Mouse (Mus musculus) thymus, adult 2 months (tissue): ENCODE measurements around the gene Egfl8. TPM values are rescaled to one million over a fixed set of nuclear protein-coding genes. Genes with fewer than 3 reads are reported as not detected.

Source experiments
- DNase-seq: peaks from one replicate; pipeline ENCODE4 v3.0.0; 2021
- H3K27ac ChIP-seq: fragments of 200-500 bp; 2 replicates; pipeline ENCODE4 v1.5.1; 2012; ENCODE audit warnings: low read length, control low read depth; ENCODE audit not compliant: control insufficient read depth, insufficient read depth
- H3K27me3 ChIP-seq: fragments of 200-500 bp; 2 replicates; pipeline ENCODE4 v1.6.1; 2012; ENCODE audit warnings: mild to moderate bottlenecking, low read length, moderate library complexity, mixed read lengths; ENCODE audit not compliant: control insufficient read depth, insufficient read depth
- H3K36me3 ChIP-seq: fragments of 200-500 bp; 2 replicates; pipeline ENCODE4 v1.6.1; 2012; ENCODE audit warnings: mild to moderate bottlenecking, low read length, moderate library complexity; ENCODE audit not compliant: control insufficient read depth, insufficient read depth
- H3K4me1 ChIP-seq: fragments of 200-500 bp; replicated peaks from 2 replicates; pipeline ENCODE4 v1.6.1; 2012; ENCODE audit warnings: low read length; ENCODE audit not compliant: control insufficient read depth, insufficient read depth
- H3K4me3 ChIP-seq: fragments of 200-500 bp; 2 replicates; pipeline ENCODE4 v1.5.1; 2012; ENCODE audit warnings: mild to moderate bottlenecking, low read length, control low read depth, moderate library complexity; ENCODE audit not compliant: control insufficient read depth, insufficient read depth
- CTCF ChIP-seq: fragments of 200-500 bp; IDR thresholded peaks from 2 replicates; pipeline ENCODE4 v1.5.1; 2012; ENCODE audit warnings: mild to moderate bottlenecking, control low read depth, low read length, moderate library complexity, borderline replicate concordance; ENCODE audit not compliant: control insufficient read depth, poor library complexity, insufficient read depth; ENCODE audit errors: extremely low read depth
- POLR2A ChIP-seq: fragments of 200-500 bp; IDR thresholded peaks from 2 replicates; pipeline ENCODE4 v1.6.1; 2012; ENCODE audit warnings: mild to moderate bottlenecking, low read length, control low read depth, moderate library complexity; ENCODE audit not compliant: control insufficient read depth, poor library complexity, insufficient read depth; ENCODE audit errors: extremely low read depth
- WGBS: fragments of 180-500 bp; shearing (Covaris S2); methylation state at CpG from one replicate; pipeline ENCODE4 v1.1.7; 2018; 5-methylcytosine and 5-hydroxymethylcytosine counted together
- polyA plus RNA-seq: library from polyadenylated mRNA; depleted of rRNA; stranded (reverse); fragments of >200 nt; gene quantifications from 2 replicates; pipeline ENCODE4 v1.2.3, GENCODE M21; 2012

Gene Egfl8
- polyA plus RNA-seq, 1 experiment: 16.0 TPM

GRCm38 (mm10) chr17:34627093-34627942 lies 11.5 kb upstream of the Egfl8 start:
- no peaks in the 10 kb centered on the region for H3K27me3 ChIP-seq
- no peak for TF ChIP-seq POLR2A
- TF ChIP-seq CTCF: no peak
- peak overlapping the region; percentile 91 for H3K27ac ChIP-seq
- peaks cover 32% of the 10 kb centered on the region for H3K4me1 ChIP-seq
- H3K36me3 ChIP-seq: peaks cover 7% of the 10 kb centered on the region
- under 1% methylated on average over 45 of the region's 45 CpGs for WGBS
- H3K4me3 ChIP-seq: peak overlapping the region; percentile 89
- peak; percentile 80 for DNase-seq

- TF ChIP-seq POLR2A: no peak
- 0 out of 2 replicates have a peak, but pooled peaks have one; percentile 64 for TF ChIP-seq CTCF
- Histone ChIP-seq H3K4me1 (peaks cover 27% of the 10 kb centered on the region), H3K36me3 (peaks cover 13% of the 10 kb centered on the region), H3K27ac (peak overlapping the region; percentile 89), H3K4me3 (peak overlapping the region; percentile 89), H3K27me3 (no peaks in the 10 kb centered on the region)
- WGBS: under 1% methylated on average over 18 of the region's 18 CpGs
- DNase-seq: peak; percentile 58
Measured at GRCm38 (mm10) chr17:34626773-34627092, 11.0 kb upstream of the Egfl8 start.

DNA sequence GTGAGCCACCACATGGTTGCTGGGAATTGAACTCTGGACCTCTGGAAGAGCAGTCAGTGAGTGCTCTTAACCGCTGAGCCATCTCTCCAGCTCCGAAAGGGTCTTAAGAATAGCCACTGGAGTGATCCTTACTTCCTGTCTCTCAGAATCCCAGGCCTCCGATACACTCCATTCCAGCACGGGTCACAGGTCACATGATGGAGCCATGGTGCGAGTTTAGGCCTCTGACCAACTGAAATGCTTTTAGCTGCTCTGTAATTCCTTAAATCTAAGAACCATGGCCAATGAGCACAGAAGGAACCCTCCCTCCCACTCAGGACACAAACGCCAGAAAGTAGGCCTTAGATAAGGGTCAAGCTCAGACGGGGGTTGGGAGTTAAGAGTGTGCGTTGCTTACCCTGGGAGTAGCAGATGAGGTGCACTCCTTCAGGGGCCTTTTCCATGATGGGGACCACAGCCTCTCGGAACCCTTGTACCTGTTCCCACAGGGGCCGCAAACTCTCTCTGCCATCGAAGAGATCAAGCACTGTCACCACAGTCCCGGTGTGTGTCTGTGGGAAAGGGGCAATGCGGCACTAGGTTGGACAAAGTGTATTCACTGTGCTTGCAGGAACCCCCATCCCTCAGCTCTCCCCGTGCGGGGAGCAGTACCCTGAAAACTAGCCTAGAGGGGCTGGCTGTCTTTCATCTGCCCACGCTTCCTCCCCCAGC lies 10.4 kb upstream of the Egfl8 start:
- Histone ChIP-seq H3K4me3 (peak overlapping the region; percentile 89), H3K4me1 (peaks cover 23% of the 10 kb centered on the region), H3K36me3 (peaks cover 17% of the 10 kb centered on the region), H3K27ac (peak overlapping the region; percentile 89; the same call in 1 of the 2 replicates), H3K27me3 (no peaks in the 10 kb centered on the region)
- WGBS: 72% methylated on average over 16 of the region's 16 CpGs
- no peak for DNase-seq
- no peak for TF ChIP-seq POLR2A
- TF ChIP-seq CTCF: no peak

DNA sequence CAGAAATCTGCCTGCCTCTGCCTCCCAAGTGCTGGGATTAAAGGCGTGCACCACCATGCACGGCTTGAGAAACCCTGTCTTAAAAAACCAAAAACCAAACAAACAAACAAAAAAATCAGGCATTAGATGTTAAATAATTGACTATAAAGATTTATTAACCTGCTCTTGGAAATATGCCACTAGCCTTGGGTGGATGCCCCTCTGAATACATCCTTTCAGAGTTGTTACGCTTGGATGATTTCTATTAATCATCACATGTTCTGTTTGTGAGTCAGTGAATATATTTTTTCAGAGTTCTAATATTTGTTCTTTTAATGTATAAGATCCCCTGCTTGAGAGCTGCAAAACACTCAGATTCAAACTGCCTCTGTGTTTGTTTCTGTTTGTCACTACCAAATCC lies 9.2 kb upstream of the Egfl8 start:
- Histone ChIP-seq H3K27me3 (no peaks in the 10 kb centered on the region), H3K27ac (no peak overlapping the region), H3K4me3 (no peak overlapping the region), H3K4me1 (peaks cover 19% of the 10 kb centered on the region), H3K36me3 (peaks cover 23% of the 10 kb centered on the region)
- TF ChIP-seq CTCF: no peak
- TF ChIP-seq POLR2A: no peak
- DNase-seq: no peak
- 98% methylated on average over 3 of the region's 3 CpGs for WGBS

GRCm38 (mm10) chr17:34623161-34623560 lies 7.4 kb upstream of the Egfl8 start:
- no peak for DNase-seq
- H3K36me3 ChIP-seq: peaks cover 23% of the 10 kb centered on the region
- H3K27ac ChIP-seq: no peak overlapping the region
- H3K4me3 ChIP-seq: no peak overlapping the region
- peaks cover 9% of the 10 kb centered on the region for H3K4me1 ChIP-seq
- no peaks in the 10 kb centered on the region for H3K27me3 ChIP-seq
- 92% methylated on average over 9 of the region's 9 CpGs for WGBS
- TF ChIP-seq CTCF (no peak), POLR2A (no peak)

- no peak for TF ChIP-seq CTCF
- TF ChIP-seq POLR2A: no peak
- 95% methylated on average over 8 of the region's 8 CpGs for WGBS
- no peak for DNase-seq
- Histone ChIP-seq H3K27ac (no peak overlapping the region), H3K36me3 (peaks cover 33% of the 10 kb centered on the region), H3K27me3 (no peaks in the 10 kb centered on the region), H3K4me3 (no peak overlapping the region), H3K4me1 (no peaks in the 10 kb centered on the region)
Measured at GRCm38 (mm10) chr17:34621006-34621405, 5.2 kb upstream of the Egfl8 start.

GRCm38 (mm10) chr17:34618999-34619398 lies 3.2 kb upstream of the Egfl8 start:
- H3K36me3 ChIP-seq: peaks cover 34% of the 10 kb centered on the region
- no peak overlapping the region for H3K27ac ChIP-seq
- DNase-seq: peak; percentile 86
- H3K4me3 ChIP-seq: no peak overlapping the region
- H3K4me1 ChIP-seq: no peaks in the 10 kb centered on the region
- 13% methylated on average over 6 of the region's 6 CpGs for WGBS
- no peak for TF ChIP-seq POLR2A
- TF ChIP-seq CTCF: no peak
- no peaks in the 10 kb centered on the region for H3K27me3 ChIP-seq
